Mouse (Mus musculus): Measurements from ENCODE around the gene Crot.
"Not testable (repeated sequence)": the region's sequence is repeated elsewhere in the genome, so short reads cannot be mapped to it uniquely, and the experiment has no call there.

The Crot gene

GRCm38 (mm10) chr5:8995966-8996685 is 998 bp downstream of the Crot start:
- DNase-seq (ENCODE audit: low spot score in 2 of 2), result no peak

GRCm38 (mm10) chr5:8991626-8992025 is 5.5 kb downstream of the Crot start:
- DNase-seq (ENCODE audit: low spot score in 2 of 2), result no peak

GRCm38 (mm10) chr5:8990526-8990925 is 6.6 kb downstream of the Crot start:
- no peak for DNase-seq (ENCODE audit: low spot score in 2 of 2)

- DNase-seq (ENCODE audit: low spot score in 2 of 2), result no peak
Observed at GRCm38 (mm10) chr5:8987925-8988324, 9.2 kb downstream of the Crot start.

GRCm38 (mm10) chr5:8985470-8985869 is 11.7 kb downstream of the Crot start:
- no peak for DNase-seq (ENCODE audit: low spot score in 2 of 2)

- no peak for DNase-seq (ENCODE audit: low spot score in 2 of 2)
Observed at GRCm38 (mm10) chr5:8974721-8975120, 22.4 kb downstream of the Crot start.

GRCm38 (mm10) chr5:8972355-8972754 is 24.8 kb downstream of the Crot start:
- DNase-seq (ENCODE audit: low spot score in 2 of 2), result no peak

GRCm38 (mm10) chr5:8970694-8971093 is 26.4 kb downstream of the Crot start:
- no peak for DNase-seq (ENCODE audit: low spot score in 2 of 2)

GRCm38 (mm10) chr5:8964487-8964886 is 32.6 kb downstream of the Crot start:
- DNase-seq (ENCODE audit: low spot score in 2 of 2), result no peak

- no peak for DNase-seq (ENCODE audit: low spot score in 2 of 2)
Observed at GRCm38 (mm10) chr5:8960534-8960933, 36.6 kb downstream of the Crot start.

GRCm38 (mm10) chr5:8955544-8955943 is 41.6 kb downstream of the Crot start:
- no peak for DNase-seq (ENCODE audit: low spot score in 2 of 2)

GRCm38 (mm10) chr5:8953660-8954059 is 43.5 kb downstream of the Crot start:
- DNase-seq (ENCODE audit: low spot score in 2 of 2), result no peak

- no peak for DNase-seq (ENCODE audit: low spot score in 2 of 2)
Observed at GRCm38 (mm10) chr5:8947423-8948110, 49.6 kb downstream of the Crot start.

- DNase-seq (ENCODE audit: low spot score in 2 of 2), result no peak
Observed at GRCm38 (mm10) chr5:8943836-8944235, 53.3 kb downstream of the Crot start.

GRCm38 (mm10) chr5:8941266-8941665 is 55.9 kb downstream of the Crot start:
- DNase-seq (ENCODE audit: low spot score in 2 of 2), result not testable (repeated sequence)

GRCm38 (mm10) chr5:8937965-8938364 is 59.2 kb downstream of the Crot start:
- DNase-seq (ENCODE audit: low spot score in 2 of 2), result no peak

GRCm38 (mm10) chr5:8928440-8928839 is 68.7 kb downstream of the Crot start:
- DNase-seq (ENCODE audit: low spot score in 2 of 2), result no peak

GRCm38 (mm10) chr5:8917069-8917468 is 80.1 kb downstream of the Crot start:
- no peak for DNase-seq (ENCODE audit: low spot score in 2 of 2)

- no peak for DNase-seq (ENCODE audit: low spot score in 2 of 2)
Observed at GRCm38 (mm10) chr5:8916400-8916799, 80.7 kb downstream of the Crot start.

Measured in left cerebral cortex, adult 9 months (tissue).